Mouse (Mus musculus) adrenal gland, postnatal 14 days (tissue): ENCODE data around the gene Slc9a5. TPM values are rescaled to one million over a fixed set of nuclear protein-coding genes. Genes with fewer than 3 reads are reported as not detected.

Experiments used
- DNase-seq: peaks from one replicate; pipeline ENCODE4 v3.0.0; 2021; ENCODE audit warnings: mixed read lengths
- total RNA-seq: library from RNA; stranded (reverse); gene quantifications from 2 replicates; pipeline ENCODE4 v1.2.3, GENCODE M21; 2021

Slc9a5 gene
- total RNA-seq, 1 experiment from 2014 or later, result 1.9 TPM

- DNase-seq, result peak; percentile 98
These were observed 22.4 kb upstream of the Slc9a5 start, which contains the start of the genes Lrrc29 and Tmem208 for GRCm38 (mm10) chr8:105326141-105326672. Gene Lrrc29, minus strand, starts transcription at chr8:105326278. Gene Tmem208, plus strand, starts transcription at chr8:105326354.

GRCm38 (mm10) chr8:105326968-105327367 lies 21.7 kb upstream of the Slc9a5 start:
- DNase-seq, result no peak

DNA sequence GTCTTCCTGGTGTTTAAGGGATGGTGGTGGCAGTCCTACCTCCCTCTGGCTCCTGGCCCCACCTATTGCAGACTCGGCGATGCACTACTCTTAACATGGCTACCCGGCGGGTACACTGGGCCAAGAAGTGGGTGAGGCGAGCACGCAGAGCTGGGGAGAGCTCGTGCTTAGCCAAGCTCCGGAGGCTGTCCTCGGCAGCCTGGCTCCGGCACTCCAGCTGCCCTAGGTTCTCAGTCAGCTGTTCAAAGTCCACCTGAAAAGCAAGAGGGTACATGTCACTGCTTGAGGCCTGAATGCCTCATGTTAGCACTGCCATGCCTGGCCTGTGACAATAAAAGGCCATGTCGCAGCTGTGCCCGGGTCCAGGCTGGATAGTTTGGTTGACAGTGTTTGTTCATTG lies 18.3 kb upstream of the Slc9a5 start:
- no peak for DNase-seq

DNA sequence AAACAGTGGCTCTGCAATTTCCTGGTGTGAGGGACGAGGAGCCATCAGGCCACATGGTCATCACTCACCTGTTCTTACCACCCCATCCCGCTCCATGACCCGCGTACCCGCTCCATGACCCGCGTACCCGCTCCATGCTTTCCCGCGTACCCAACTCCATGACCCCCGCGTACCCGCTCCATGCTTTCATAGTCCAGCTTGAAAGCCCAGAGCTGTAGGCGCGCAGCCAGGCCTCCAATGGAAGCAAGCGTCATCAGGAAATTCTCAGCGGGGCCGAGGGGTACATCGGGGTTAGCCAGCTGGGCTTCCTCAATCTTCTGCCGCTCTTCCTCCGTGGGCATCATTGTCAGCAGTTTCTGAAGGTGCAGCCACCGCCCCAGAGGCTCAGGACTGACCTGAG lies 17.2 kb upstream of the Slc9a5 start:
- DNase-seq, result no peak

- no peak for DNase-seq
These were observed 16.7 kb upstream of the Slc9a5 start for GRCm38 (mm10) chr8:105331931-105332330.

- DNase-seq, result no peak
These were observed 16.1 kb upstream of the Slc9a5 start for GRCm38 (mm10) chr8:105332523-105332922.

DNA sequence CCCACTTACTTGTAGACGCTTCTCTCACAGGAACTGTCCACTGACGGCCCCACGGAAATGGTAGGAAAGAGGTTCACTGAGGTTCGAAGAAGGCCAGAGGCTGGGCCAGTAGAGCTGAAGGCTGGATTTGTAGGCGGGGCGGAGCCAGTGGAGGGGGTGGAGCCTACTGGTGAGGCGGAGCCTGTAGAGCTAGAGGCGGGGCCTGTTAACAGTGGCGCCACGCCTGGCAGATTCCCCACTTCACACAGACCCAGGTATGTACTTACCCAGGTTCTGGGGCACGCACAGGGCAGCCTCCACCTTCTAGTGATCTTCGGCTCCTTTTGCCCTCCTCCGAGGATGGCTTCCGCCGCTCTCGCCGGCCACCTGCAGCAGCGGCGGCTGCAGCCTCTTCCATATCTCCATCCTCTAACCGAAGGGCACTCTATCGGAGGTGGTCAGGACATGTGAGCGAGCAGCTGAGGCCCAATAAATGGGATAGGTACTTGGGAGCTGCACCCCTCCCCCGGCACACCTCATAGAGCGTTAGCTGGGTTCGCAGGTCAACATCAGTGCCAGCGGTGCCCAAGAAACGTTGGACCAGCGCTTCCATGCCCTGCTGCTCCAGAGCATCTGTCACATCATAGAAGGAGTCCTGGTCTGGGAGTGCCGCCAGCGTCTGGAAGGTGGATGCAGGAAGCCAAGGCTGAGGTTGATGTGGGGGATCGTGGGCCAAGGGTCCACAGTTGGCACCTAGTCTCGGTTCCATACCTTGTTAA lies 12.1 kb upstream of the Slc9a5 start:
- DNase-seq, result no peak

- DNase-seq, result no peak
These were observed 9.7 kb upstream of the Slc9a5 start for GRCm38 (mm10) chr8:105338992-105339391.

DNA sequence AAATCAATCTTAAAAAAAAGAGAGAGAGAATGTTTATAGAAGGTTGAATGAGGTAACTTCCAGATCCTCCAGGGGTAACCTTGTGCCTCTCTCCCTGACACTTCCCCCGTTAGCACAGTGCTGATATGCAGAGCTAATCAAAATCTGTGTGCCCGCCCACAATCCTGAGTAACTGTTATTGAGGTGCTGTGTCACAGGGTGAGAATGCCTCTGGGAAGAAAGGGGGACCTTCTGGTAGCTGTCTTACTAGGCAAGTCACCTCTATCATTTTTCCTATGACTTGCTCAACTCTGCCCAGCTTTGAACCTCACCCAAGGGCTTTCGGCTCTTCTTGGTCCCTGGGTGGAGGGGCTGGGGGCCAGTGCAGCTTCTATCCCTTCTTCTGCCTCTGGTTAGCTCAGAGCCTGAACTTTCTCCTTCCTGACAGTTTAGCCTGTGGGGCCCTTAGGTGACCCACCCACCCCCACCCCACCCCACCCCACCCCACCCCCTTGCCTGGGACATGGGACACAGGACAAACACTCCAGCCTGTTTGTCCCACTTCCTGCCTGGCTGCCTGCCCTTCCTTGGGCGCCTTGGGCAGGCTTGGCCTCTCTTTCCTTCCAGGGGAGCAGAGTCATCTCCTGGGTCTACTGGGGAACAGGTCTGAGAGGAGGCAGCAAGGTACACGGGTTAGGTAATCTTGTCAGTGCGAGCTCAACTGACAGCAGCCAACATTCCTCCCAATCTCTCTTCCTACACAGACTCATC lies 8.6 kb upstream of the Slc9a5 start:
- DNase-seq, result peak; percentile 56

GRCm38 (mm10) chr8:105341399-105341798 lies 7.2 kb upstream of the Slc9a5 start:
- no peak for DNase-seq

DNA sequence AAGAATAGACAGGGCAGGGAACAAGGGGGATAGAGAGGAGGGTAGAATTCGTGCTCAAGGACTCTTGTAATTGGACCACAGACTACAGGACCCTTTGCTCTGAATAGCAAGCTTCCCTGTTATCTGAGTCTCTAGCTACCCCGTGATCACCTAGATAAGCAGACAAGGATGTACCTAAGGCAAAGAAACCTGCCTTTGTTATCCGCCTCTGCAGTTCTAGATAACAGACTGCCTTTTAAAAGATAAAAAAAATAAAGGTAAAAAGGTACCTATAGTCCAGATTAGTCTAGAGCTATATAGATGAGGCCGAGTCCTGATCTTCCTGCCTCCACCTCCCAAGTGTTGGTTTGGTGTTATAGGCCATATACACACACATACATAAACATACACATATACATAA lies 5.9 kb upstream of the Slc9a5 start:
- DNase-seq, result no peak

DNA sequence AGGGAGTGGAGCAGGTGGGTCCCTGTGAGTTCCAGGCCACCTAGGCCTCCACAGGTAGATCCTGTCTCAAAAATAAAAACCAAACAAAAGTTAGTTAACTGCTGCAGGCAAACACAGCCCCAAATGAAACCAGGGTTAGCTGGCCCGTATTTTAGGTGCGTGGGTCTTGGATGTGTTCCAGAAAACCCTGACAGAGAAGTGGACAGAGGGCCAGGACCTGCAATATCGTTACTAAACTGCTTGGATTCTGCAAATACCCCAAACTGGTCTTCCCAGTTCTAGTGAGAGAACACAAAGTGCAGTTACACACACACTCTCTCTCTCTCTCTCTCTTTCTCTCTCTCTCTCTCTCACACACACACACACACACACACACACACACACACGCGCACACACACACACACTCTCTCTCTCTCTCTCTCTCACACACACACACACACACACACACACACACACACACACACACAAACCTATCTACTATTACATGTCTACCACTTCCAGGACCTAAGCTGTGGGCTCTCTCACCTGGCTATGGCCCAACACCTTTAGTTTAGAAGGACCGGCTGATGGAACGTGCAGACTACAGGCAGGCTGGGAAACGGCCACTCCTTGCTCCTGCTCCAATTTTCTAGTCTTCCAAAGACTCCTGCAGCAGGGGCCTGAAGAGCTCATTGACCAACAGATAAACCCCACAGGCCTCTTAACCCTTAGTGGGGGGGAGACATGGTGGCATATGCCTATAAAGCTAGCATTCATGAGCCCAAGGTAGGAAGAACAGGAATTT lies 4.7 kb upstream of the Slc9a5 start:
- DNase-seq, result no peak

DNA sequence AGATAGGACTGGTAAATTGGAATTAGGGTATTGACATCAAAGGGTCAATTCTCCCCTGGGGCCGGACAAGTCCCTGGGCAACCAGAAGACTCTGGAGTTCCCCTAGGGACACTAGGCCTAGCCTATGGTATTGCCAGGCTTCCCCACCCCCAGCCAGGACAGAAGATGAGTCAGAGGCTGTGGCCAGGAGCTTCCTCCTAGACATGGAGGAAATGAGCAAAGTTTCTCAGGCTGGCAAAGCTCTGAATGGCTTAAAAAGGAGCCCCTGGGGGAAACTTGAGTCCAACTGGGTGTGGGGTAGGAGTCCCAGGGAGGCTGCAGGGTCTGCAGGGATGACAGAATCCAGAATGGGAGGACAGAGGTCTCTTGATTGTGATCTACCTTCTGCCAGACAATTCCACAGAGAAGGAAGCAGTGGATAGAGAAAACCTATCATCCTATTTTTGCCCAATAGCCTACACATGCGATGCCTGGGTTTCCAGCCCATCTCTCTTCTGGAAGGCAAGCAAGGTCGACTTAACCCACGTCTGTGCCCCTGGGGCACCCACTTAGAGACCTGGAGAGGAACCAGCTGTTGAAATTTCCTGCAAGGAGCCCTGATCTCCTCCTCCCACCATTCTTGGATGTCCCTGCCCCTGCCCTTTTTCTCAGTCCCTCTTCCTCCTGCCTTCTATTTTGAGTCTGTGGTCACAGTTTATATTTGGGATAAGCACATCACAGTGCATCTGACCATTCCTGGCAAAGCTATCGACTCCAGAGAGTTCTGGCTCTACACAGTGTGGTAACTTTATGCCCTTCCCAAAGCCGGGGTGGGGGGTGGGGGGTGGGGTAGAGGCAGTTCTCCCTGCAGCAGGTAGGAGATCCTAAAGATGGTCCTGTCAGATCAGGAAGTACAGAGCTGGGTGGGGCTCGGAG lies 3.3 kb upstream of the Slc9a5 start:
- DNase-seq, result peak; percentile 69

DNA sequence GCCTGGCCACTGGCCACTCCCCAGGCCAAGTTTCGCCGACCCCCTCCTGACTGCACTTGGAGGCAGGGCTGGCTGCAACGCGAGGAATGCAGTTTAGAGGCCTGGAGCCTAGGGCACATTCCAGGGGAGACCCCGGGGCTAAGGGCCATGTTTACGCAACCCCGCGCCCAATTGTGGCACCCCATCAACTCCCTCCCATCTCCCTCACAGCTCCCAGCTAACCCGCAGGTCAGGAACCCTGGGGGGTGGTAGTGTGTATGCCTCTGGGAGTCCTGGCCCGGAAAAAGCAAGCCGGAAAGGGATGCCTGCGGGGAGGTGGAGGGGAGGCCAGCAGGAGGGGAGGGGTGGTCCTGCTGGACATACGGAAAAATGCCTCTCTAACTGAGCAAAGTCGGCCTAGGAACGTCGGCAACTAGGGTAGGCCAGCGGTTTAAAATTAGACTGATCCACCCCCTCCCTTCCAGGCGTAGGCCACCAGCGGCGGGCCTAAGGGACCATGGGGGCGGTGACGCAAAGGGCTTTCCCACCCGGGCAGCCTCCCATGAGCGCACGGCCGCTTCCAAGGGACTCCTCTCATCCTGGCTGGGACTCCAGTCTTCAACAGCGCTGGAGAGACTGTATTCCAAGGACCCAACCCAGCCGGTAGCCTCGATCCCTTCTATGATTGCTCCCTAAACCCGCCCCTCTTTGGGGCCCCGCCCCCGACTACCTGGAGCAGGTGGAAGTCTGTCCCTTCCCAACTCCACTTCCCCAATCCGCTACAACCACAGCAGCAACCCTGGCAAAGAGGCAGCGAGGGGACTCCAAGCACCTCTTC lies 1.8 kb upstream of the Slc9a5 start:
- peak; percentile 73 for DNase-seq

DNA sequence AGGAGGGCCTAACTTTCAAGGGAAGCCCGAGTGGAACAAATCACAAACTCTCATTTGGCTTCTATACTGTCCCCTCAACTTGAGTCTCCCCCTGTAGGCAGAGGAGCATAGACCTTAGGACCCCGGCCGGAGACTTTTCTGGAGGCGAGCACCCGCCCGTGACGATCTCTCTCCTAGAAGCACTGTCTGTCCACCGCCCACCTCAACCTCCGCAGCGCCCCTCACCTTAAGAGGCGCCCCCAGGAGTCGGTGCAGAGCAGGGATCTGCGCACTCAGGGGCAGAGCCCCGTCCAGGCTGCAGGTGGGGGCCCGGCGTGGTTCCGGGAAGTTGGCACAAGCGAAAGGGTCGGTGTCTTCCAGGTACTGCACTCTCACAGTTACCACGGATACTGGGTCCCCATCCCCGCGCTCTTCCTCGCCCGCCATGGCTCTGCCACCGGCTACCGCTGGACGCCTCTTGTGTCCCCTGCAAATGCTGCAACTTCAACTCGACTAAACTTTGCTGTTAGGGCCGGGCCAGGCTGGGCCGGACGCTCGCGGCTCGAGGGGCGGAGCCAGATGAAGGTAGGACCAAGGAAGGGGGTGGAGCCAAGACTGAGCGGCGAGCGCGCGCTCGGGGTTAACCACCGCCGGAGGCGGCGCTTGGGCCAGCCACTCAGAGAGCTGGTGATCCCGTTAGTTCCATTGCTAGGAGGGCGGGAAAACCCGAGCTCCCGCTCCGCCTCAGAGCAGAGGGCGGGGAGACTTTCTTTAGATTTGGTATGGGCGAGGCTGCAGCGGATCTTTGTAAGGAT lies 1.0 kb upstream of the Slc9a5 start, which contains the start of gene Fhod1:
Fhod1 (minus strand) TSS at position 526 of the 794 bp plus-strand sequence.
- peak; percentile 96 for DNase-seq

DNA sequence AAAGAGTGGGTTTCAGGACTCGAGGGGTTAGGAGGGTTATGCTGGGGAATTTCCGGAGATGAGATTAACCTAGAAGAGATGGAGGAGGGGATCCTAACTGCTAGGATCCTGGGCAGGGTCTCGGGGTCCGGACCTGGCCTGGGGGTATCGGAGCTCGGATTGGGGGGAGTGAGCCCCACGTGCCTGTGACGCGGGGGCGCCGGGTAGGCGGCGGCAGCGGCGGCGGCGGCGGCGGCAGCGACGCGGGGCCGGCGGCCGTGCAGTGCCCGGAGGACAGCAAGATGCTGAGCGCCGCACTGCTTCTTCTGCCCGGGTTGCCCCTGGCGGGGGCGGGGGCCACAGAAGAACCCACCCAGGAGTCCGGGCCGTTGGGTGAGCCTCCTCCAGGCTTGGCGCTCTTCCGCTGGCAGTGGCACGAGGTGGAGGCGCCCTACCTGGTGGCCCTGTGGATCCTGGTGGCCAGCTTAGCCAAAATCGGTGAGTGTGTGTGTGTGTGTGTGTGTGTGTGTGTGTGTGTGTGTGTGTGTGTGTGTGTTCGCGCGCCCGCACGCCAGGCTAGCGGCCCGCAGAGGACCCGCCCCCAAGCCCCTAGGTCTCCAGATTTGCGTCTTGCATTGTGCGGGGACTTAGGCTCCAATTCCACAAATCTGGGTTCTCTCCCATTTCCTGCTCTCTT lies 591 bp downstream of the Slc9a5 start:
- DNase-seq, result peak; percentile 48

DNA sequence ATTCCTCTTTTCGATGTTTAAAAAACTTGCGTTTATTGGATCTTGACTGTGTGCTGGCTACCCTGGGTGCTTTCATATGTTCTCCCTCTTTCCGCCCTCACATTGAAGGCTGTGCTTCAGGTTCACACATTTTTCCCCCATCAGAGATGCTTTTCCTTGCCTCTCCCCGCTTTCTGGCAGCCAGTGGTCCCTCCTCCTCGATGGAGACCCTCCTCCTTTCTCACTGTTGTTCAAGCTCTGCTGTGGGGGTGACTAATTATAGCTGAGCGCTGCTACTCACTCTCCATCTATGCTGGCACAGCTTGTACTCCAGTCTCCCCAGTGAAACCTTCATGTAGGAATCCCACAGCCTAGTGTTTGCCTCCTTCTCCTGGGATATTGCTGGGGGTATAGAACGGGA lies 1.5 kb downstream of the Slc9a5 start:
- no peak for DNase-seq

DNA sequence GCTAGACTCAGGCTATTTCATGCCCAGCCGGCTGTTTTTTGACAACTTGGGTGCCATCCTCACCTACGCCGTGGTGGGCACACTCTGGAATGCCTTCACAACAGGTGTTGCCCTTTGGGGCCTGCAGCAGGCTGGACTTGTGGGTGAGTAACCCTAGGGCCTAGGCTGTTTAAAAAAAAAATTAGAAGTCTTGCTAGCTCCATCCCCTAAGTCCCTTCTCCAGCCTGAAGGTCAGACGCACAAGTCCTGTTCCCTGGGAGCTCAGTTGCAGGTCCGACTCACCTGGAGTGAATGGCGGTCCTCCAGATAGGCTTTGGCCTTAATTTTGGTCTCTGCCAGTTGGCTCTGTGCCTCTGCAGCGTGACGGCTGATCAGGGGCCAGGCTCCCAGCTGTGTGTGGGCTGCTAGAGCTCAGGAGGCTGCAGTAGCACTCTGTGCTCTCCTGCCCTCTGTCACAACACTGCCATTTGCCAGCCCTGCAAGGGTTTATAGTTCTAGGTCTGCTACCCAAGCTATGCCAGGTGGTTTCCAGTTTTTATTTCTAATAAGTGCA lies 5.0 kb downstream of the Slc9a5 start:
- DNase-seq, result no peak

GRCm38 (mm10) chr8:105354549-105354948 lies 5.9 kb downstream of the Slc9a5 start:
- DNase-seq, result no peak
